Mouse (Mus musculus): Measurements from ENCODE around the gene Ccdc116.

GRCm38 (mm10) chr16:17124119-17124870 lies 22.7 kb downstream of the Ccdc116 start:
- TF ChIP-seq CTCF (conservative IDR thresholded peaks at IDR 0.05; ENCODE audit: insufficient read depth, insufficient read length, low read depth, low read length) (no peak), POLR2A (IDR thresholded peaks at IDR 0.05; ENCODE audit: low read depth, low read length) (no peak)

Data from kidney, adult 2 months (tissue).